ENCODE assay signal across 27 mouse cellular contexts in genomic region chr15:98420897-98421296, GRCm38 (mm10). TPM values are rescaled to one million over a fixed set of nuclear protein-coding genes. Genes with fewer than 3 reads are reported as not detected.
DNase-seq lines count a peak whose midpoint lies in the region; ATAC-seq and TF ChIP-seq lines count a peak whose summit lies in the region.
"Had no signal": no experiment of that assay in that cellular context is flagged by ENCODE, and none has a peak within 500 bp of the region (broad histone marks: within the 10 kb centered on the region; RNA-seq: fewer than 3 reads in every experiment).

No protein-coding gene starts in this region.

- no peak overlapping the region for H3K4me2 ChIP-seq in limb, embryonic 11.5 days (ENCODE audit: low read depth, severe bottlenecking)
- no peak overlapping the region for H3K4me2 ChIP-seq in lung, embryonic 14.5 days
- H3K4me2 ChIP-seq in lung, postnatal 0 days (replicated peaks; ENCODE audit: low read depth, low read length), result no peak overlapping the region
- H3K4me2 ChIP-seq in embryonic facial prominence, embryonic 14.5 days (ENCODE audit: low read depth, low read length), result no peak overlapping the region
- no peak overlapping the region for H3K4me2 ChIP-seq in neural tube, embryonic 15.5 days
- H3K4me2 ChIP-seq: embryonic facial prominence, embryonic 13.5 days; forebrain, embryonic 13.5 days; forebrain, embryonic 15.5 days had no signal

- H3K36me3 ChIP-seq in limb, embryonic 11.5 days (ENCODE audit: control insufficient read depth, insufficient read depth, low read length), result no peaks in the 10 kb centered on the region
- H3K36me3 ChIP-seq in limb, embryonic 10.5 days, result no peaks in the 10 kb centered on the region
- no peaks in the 10 kb centered on the region for H3K36me3 ChIP-seq in lung, embryonic 14.5 days (ENCODE audit: insufficient read depth)
- no peaks in the 10 kb centered on the region for H3K36me3 ChIP-seq in lung, postnatal 0 days (ENCODE audit: insufficient read depth, low read length)
- H3K36me3 ChIP-seq in embryonic facial prominence, embryonic 14.5 days (ENCODE audit: control insufficient read depth, insufficient read depth, low read length), result no peaks in the 10 kb centered on the region
- no peaks in the 10 kb centered on the region for H3K36me3 ChIP-seq in neural tube, embryonic 15.5 days
- H3K36me3 ChIP-seq: embryonic facial prominence, embryonic 13.5 days; forebrain, embryonic 15.5 days; G1E had no signal

- H3K9me3 ChIP-seq in limb, embryonic 11.5 days (ENCODE audit: control insufficient read depth, low read length), result no peaks in the 10 kb centered on the region
- no peaks in the 10 kb centered on the region for H3K9me3 ChIP-seq in limb, embryonic 10.5 days (replicated peaks)
- H3K9me3 ChIP-seq in lung, embryonic 14.5 days (ENCODE audit: low read depth, low read length), result no peaks in the 10 kb centered on the region
- no peaks in the 10 kb centered on the region for H3K9me3 ChIP-seq in lung, postnatal 0 days (ENCODE audit: low read length)
- no peaks in the 10 kb centered on the region for H3K9me3 ChIP-seq in embryonic facial prominence, embryonic 14.5 days (ENCODE audit: control insufficient read depth, low read length)
- no peaks in the 10 kb centered on the region for H3K9me3 ChIP-seq in neural tube, embryonic 15.5 days (replicated peaks)
- H3K9me3 ChIP-seq: embryonic facial prominence, embryonic 13.5 days; forebrain, embryonic 13.5 days; forebrain, embryonic 15.5 days; G1E had no signal

- DNase-seq in limb, embryonic 11.5 days (ENCODE audit: low spot score), result peak; percentile 18
- no peak for DNase-seq in limb, embryonic 10.5 days (ENCODE audit: low spot score)
- peak; percentile 24 for DNase-seq in lung, embryonic 14.5 days
- DNase-seq in lung, postnatal 36 days, result no peak
- peak; percentile 52 for DNase-seq in lung, postnatal 0 days (ENCODE audit: low spot score)
- no peak for DNase-seq in lung, adult 2 months
- DNase-seq in embryonic facial prominence, embryonic 14.5 days (ENCODE audit: low spot score), result peak; percentile 50
- DNase-seq: adrenal gland, adult 8-10 months; adrenal gland, postnatal 14 days; adrenal gland, postnatal 36 days; B cell, adult 2 months; cerebellum, adult 11-12 months; cerebellum, adult 2 months; cerebellum, adult 9-10 months; cerebellum, postnatal 10 days; cerebellum, postnatal 36 days; embryo, embryonic 11 days; forebrain, postnatal 0 days had no signal

- no peak overlapping the region for H3K4me3 ChIP-seq in limb, embryonic 11.5 days (ENCODE audit: low read depth, low read length)
- no peak overlapping the region for H3K4me3 ChIP-seq in limb, embryonic 10.5 days
- no peak overlapping the region for H3K4me3 ChIP-seq in lung, embryonic 14.5 days (ENCODE audit: low read depth, low read length)
- H3K4me3 ChIP-seq in lung, postnatal 0 days (ENCODE audit: low read depth, low read length), result no peak overlapping the region
- H3K4me3 ChIP-seq in lung, adult 2 months (replicated peaks; ENCODE audit: extremely low read depth, low read depth, low read length), result no peak overlapping the region
- no peak overlapping the region for H3K4me3 ChIP-seq in embryonic facial prominence, embryonic 14.5 days (ENCODE audit: low read depth, low read length)
- no peak overlapping the region for H3K4me3 ChIP-seq in neural tube, embryonic 15.5 days (replicated peaks)
- H3K4me3 ChIP-seq: embryonic facial prominence, embryonic 13.5 days; forebrain, embryonic 13.5 days; forebrain, embryonic 15.5 days had no signal

- no peak for TF ChIP-seq POLR2A in lung, adult 2 months (IDR thresholded peaks at IDR 0.05; ENCODE audit: borderline replicate concordance, extremely low read depth, low read depth, low read length)

- no peaks in the 10 kb centered on the region for H3K27me3 ChIP-seq in limb, embryonic 11.5 days (ENCODE audit: control insufficient read depth, insufficient read depth, low read length)
- no peaks in the 10 kb centered on the region for H3K27me3 ChIP-seq in limb, embryonic 10.5 days (ENCODE audit: low read depth, poor library complexity, severe bottlenecking)
- no peaks in the 10 kb centered on the region for H3K27me3 ChIP-seq in lung, embryonic 14.5 days (ENCODE audit: insufficient read depth, low read length)
- H3K27me3 ChIP-seq in lung, postnatal 0 days (replicated peaks; ENCODE audit: insufficient read depth, low read length), result no peaks in the 10 kb centered on the region
- no peaks in the 10 kb centered on the region for H3K27me3 ChIP-seq in embryonic facial prominence, embryonic 14.5 days (replicated peaks; ENCODE audit: control insufficient read depth, insufficient read depth, low read length)
- H3K27me3 ChIP-seq in neural tube, embryonic 15.5 days (replicated peaks), result no peaks in the 10 kb centered on the region
- H3K27me3 ChIP-seq: embryonic facial prominence, embryonic 13.5 days; forebrain, embryonic 13.5 days; forebrain, embryonic 15.5 days had no signal

- 66% methylated on average over 4 of the region's 4 CpGs for WGBS in limb, embryonic 11.5 days
- 68% methylated on average over 4 of the region's 4 CpGs for WGBS in limb, embryonic 10.5 days
- WGBS in lung, embryonic 14.5 days, result 47% methylated on average over 4 of the region's 4 CpGs
- 40% methylated on average over 4 of the region's 4 CpGs for WGBS in lung, postnatal 0 days
- 47% methylated on average over 4 of the region's 4 CpGs for WGBS in lung, adult 2 months
- WGBS in embryonic facial prominence, embryonic 14.5 days, result 37% methylated on average over 4 of the region's 4 CpGs
- 84% methylated on average over 4 of the region's 4 CpGs for WGBS in neural tube, embryonic 15.5 days

- no peak overlapping the region for H3K27ac ChIP-seq in limb, embryonic 11.5 days (replicated peaks; ENCODE audit: low read depth, low read length)
- H3K27ac ChIP-seq in limb, embryonic 10.5 days, result no peak overlapping the region
- H3K27ac ChIP-seq in lung, embryonic 14.5 days (ENCODE audit: low read depth), result no peak overlapping the region
- H3K27ac ChIP-seq in lung, postnatal 0 days (ENCODE audit: low read length), result no peak overlapping the region
- H3K27ac ChIP-seq in embryonic facial prominence, embryonic 14.5 days (replicated peaks; ENCODE audit: low read depth, low read length), result no peak overlapping the region
- no peak overlapping the region for H3K27ac ChIP-seq in neural tube, embryonic 15.5 days (replicated peaks)
- H3K27ac ChIP-seq: embryonic facial prominence, embryonic 13.5 days; forebrain, embryonic 13.5 days; forebrain, embryonic 15.5 days had no signal

- TF ChIP-seq CTCF in lung, embryonic 14.5 days (IDR thresholded peaks at IDR 0.05; ENCODE audit: low read depth), result no peak
- TF ChIP-seq CTCF in lung, postnatal 0 days (IDR thresholded peaks at IDR 0.05), result no peak
- TF ChIP-seq CTCF in lung, adult 2 months (IDR thresholded peaks at IDR 0.05; ENCODE audit: insufficient read depth, low read length), result no peak

- no peak for ATAC-seq in limb, embryonic 11.5 days (ENCODE audit: insufficient number of reproducible peaks, low FRiP score, low TSS enrichment, low read depth)
- ATAC-seq in lung, embryonic 14.5 days (ENCODE audit: insufficient read depth), result no peak
- peak; percentile 69 for ATAC-seq in lung, postnatal 0 days
- ATAC-seq in embryonic facial prominence, embryonic 14.5 days (ENCODE audit: low read depth), result no peak
- no peak for ATAC-seq in neural tube, embryonic 15.5 days (ENCODE audit: low FRiP score)
- ATAC-seq: activated CD4-positive, CD25-positive, alpha-beta regulatory T cell, adult 4 months; CD4-positive, CD25-positive, alpha-beta regulatory T cell, adult 4 months; forebrain, embryonic 13.5 days; forebrain, embryonic 15.5 days; forebrain, postnatal 0 days; Patski had no signal

- H3K9ac ChIP-seq in limb, embryonic 11.5 days (ENCODE audit: low read length), result no peak overlapping the region
- H3K9ac ChIP-seq in lung, embryonic 14.5 days, result no peak overlapping the region
- no peak overlapping the region for H3K9ac ChIP-seq in lung, postnatal 0 days (replicated peaks; ENCODE audit: low read depth)
- H3K9ac ChIP-seq in embryonic facial prominence, embryonic 14.5 days (ENCODE audit: low read depth, low read length), result no peak overlapping the region
- H3K9ac ChIP-seq in neural tube, embryonic 15.5 days (replicated peaks), result no peak overlapping the region
- H3K9ac ChIP-seq: embryonic facial prominence, embryonic 13.5 days; forebrain, embryonic 13.5 days; forebrain, embryonic 15.5 days; forebrain, postnatal 0 days had no signal

- peaks cover 7% of the 10 kb centered on the region; the same call in 1 of the 2 replicates for H3K4me1 ChIP-seq in limb, embryonic 11.5 days (ENCODE audit: control insufficient read depth, insufficient read depth, low read length)
- peaks cover 23% of the 10 kb centered on the region for H3K4me1 ChIP-seq in limb, embryonic 10.5 days
- no peaks in the 10 kb centered on the region for H3K4me1 ChIP-seq in lung, embryonic 14.5 days (ENCODE audit: insufficient read depth)
- H3K4me1 ChIP-seq in lung, postnatal 0 days (ENCODE audit: insufficient read depth, low read depth, low read length), result no peaks in the 10 kb centered on the region
- H3K4me1 ChIP-seq in lung, adult 2 months (ENCODE audit: control insufficient read depth, insufficient read depth, low read length), result no peaks in the 10 kb centered on the region
- H3K4me1 ChIP-seq in embryonic facial prominence, embryonic 14.5 days (ENCODE audit: control insufficient read depth, insufficient read depth, low read length), result peaks cover 8% of the 10 kb centered on the region; the same call in 1 of the 2 replicates
- H3K4me1 ChIP-seq in neural tube, embryonic 15.5 days, result 0 out of 2 replicates have a peak, but pooled peaks cover 4% of the 10 kb centered on the region
- H3K4me1 ChIP-seq: forebrain, embryonic 15.5 days had no signal

- no peak for TF ChIP-seq EP300 in lung, postnatal 0 days (IDR thresholded peaks at IDR 0.05)

RNA-seq across cellular contexts. Expression of gene Olfr282, which starts 10.1 kb away (rescaled TPM):
- polyA plus RNA-seq in limb, embryonic 11.5 days (2014; fragmentation: Nextera tagmentation; extraction: Ambion mirVana), result not detected in 2 replicates
- polyA plus RNA-seq in limb, embryonic 10.5 days (2016; fragmentation: Nextera tagmentation; extraction: Ambion mirVana), result not detected in 2 replicates
- not detected in 2 replicates for polyA plus RNA-seq in lung, embryonic 14.5 days (2014; fragmentation: Nextera tagmentation; extraction: Ambion mirVana)
- polyA plus RNA-seq in lung, postnatal 0 days (2015; fragmentation: Nextera tagmentation; extraction: Ambion mirVana), result not detected in 2 replicates
- not detected in 2 replicates for polyA plus RNA-seq in lung, adult 2 months (2012; rRNA removed)
- polyA plus RNA-seq in embryonic facial prominence, embryonic 14.5 days (2014; fragmentation: Nextera tagmentation; extraction: Ambion mirVana), result 0.17 TPM in 1 of 2 replicates, not detected in the other
- polyA plus RNA-seq in neural tube, embryonic 15.5 days (2015; fragmentation: Nextera tagmentation; extraction: Ambion mirVana), result not detected in 2 replicates
- polyA plus RNA-seq: activated CD4-positive, CD25-positive, alpha-beta regulatory T cell, adult 4 months; CD4-positive, CD25-positive, alpha-beta regulatory T cell, adult 4 months; cerebellum, adult 2 months; embryonic facial prominence, embryonic 13.5 days; forebrain, embryonic 11.5 days; forebrain, embryonic 13.5 days; forebrain, embryonic 15.5 days; forebrain, postnatal 0 days; G1E; Patski had no signal

RNA-seq across cellular contexts. Expression of gene Olfr281, which starts 31.5 kb away (rescaled TPM):
- not detected in 2 replicates for polyA plus RNA-seq in limb, embryonic 11.5 days (2014; fragmentation: Nextera tagmentation; extraction: Ambion mirVana)
- polyA plus RNA-seq in limb, embryonic 10.5 days (2016; fragmentation: Nextera tagmentation; extraction: Ambion mirVana), result not detected in 2 replicates
- polyA plus RNA-seq in lung, embryonic 14.5 days (2014; fragmentation: Nextera tagmentation; extraction: Ambion mirVana), result not detected in 2 replicates
- polyA plus RNA-seq in lung, postnatal 0 days (2015; fragmentation: Nextera tagmentation; extraction: Ambion mirVana), result not detected in 2 replicates
- not detected in 2 replicates for polyA plus RNA-seq in lung, adult 2 months (2012; rRNA removed)
- 0.22 and 0.50 TPM in 2 replicates for polyA plus RNA-seq in embryonic facial prominence, embryonic 14.5 days (2014; fragmentation: Nextera tagmentation; extraction: Ambion mirVana)
- polyA plus RNA-seq in neural tube, embryonic 15.5 days (2015; fragmentation: Nextera tagmentation; extraction: Ambion mirVana), result not detected in 2 replicates
- polyA plus RNA-seq: activated CD4-positive, CD25-positive, alpha-beta regulatory T cell, adult 4 months; CD4-positive, CD25-positive, alpha-beta regulatory T cell, adult 4 months; cerebellum, adult 2 months; embryonic facial prominence, embryonic 13.5 days; forebrain, embryonic 11.5 days; forebrain, embryonic 13.5 days; forebrain, embryonic 15.5 days; forebrain, postnatal 0 days; G1E; Patski had no signal

RNA-seq across cellular contexts. Expression of gene Olfr283, which starts 40.2 kb away (rescaled TPM):
- polyA plus RNA-seq in limb, embryonic 11.5 days (2014; fragmentation: Nextera tagmentation; extraction: Ambion mirVana), result not detected in 2 replicates
- polyA plus RNA-seq in limb, embryonic 10.5 days (2016; fragmentation: Nextera tagmentation; extraction: Ambion mirVana), result not detected in 2 replicates
- not detected in 2 replicates for polyA plus RNA-seq in lung, embryonic 14.5 days (2014; fragmentation: Nextera tagmentation; extraction: Ambion mirVana)
- polyA plus RNA-seq in lung, postnatal 0 days (2015; fragmentation: Nextera tagmentation; extraction: Ambion mirVana), result not detected in 2 replicates
- polyA plus RNA-seq in lung, adult 2 months (2012; rRNA removed), result not detected in 2 replicates
- not detected in 2 replicates for polyA plus RNA-seq in embryonic facial prominence, embryonic 14.5 days (2014; fragmentation: Nextera tagmentation; extraction: Ambion mirVana)
- not detected in 2 replicates for polyA plus RNA-seq in neural tube, embryonic 15.5 days (2015; fragmentation: Nextera tagmentation; extraction: Ambion mirVana)
- polyA plus RNA-seq: activated CD4-positive, CD25-positive, alpha-beta regulatory T cell, adult 4 months; CD4-positive, CD25-positive, alpha-beta regulatory T cell, adult 4 months; cerebellum, adult 2 months; embryonic facial prominence, embryonic 13.5 days; forebrain, embryonic 11.5 days; forebrain, embryonic 13.5 days; forebrain, embryonic 15.5 days; forebrain, postnatal 0 days; G1E; Patski had no signal

RNA-seq across cellular contexts. Expression of gene OR5BS1P, which starts 48.8 kb away (rescaled TPM):
- polyA plus RNA-seq in limb, embryonic 11.5 days (2014; fragmentation: Nextera tagmentation; extraction: Ambion mirVana), result not detected in 2 replicates
- polyA plus RNA-seq in limb, embryonic 10.5 days (2016; fragmentation: Nextera tagmentation; extraction: Ambion mirVana), result not detected in 2 replicates
- polyA plus RNA-seq in lung, embryonic 14.5 days (2014; fragmentation: Nextera tagmentation; extraction: Ambion mirVana), result not detected in 2 replicates
- not detected in 2 replicates for polyA plus RNA-seq in lung, postnatal 0 days (2015; fragmentation: Nextera tagmentation; extraction: Ambion mirVana)
- polyA plus RNA-seq in lung, adult 2 months (2012; rRNA removed), result 0.03 and 0.05 TPM in 2 replicates
- polyA plus RNA-seq in embryonic facial prominence, embryonic 14.5 days (2014; fragmentation: Nextera tagmentation; extraction: Ambion mirVana), result not detected in 2 replicates
- not detected in 2 replicates for polyA plus RNA-seq in neural tube, embryonic 15.5 days (2015; fragmentation: Nextera tagmentation; extraction: Ambion mirVana)
- polyA plus RNA-seq: CD4-positive, CD25-positive, alpha-beta regulatory T cell, adult 4 months; cerebellum, adult 2 months; embryonic facial prominence, embryonic 13.5 days; forebrain, embryonic 11.5 days; forebrain, embryonic 13.5 days; forebrain, embryonic 15.5 days; forebrain, postnatal 0 days; G1E; Patski had no signal

Comparison
In these comparisons a context has a peak if more than half of its experiments do, and no peak if none do; other contexts are left out.
1. DNase-seq: peak in limb, embryonic 11.5 days (single experiment), lung, embryonic 14.5 days (single experiment), lung, postnatal 0 days (single experiment) and embryonic facial prominence, embryonic 14.5 days (single experiment); none in limb, embryonic 10.5 days (single experiment), lung, postnatal 36 days (single experiment) and lung, adult 2 months (single experiment).